Mouse (Mus musculus): Measurements from ENCODE around the gene Ttc22. TPM values are rescaled to one million over a fixed set of nuclear protein-coding genes. Genes with fewer than 3 reads are reported as not detected.

Gene Ttc22
- polyA plus RNA-seq, 1 experiment from 2014 or later = 0.40 TPM

GRCm38 (mm10) chr4:106597055-106597454 lies 25.2 kb upstream of the Ttc22 start:
- no peak overlapping the region for H3K27ac ChIP-seq (replicated peaks)
- no peak overlapping the region for H3K4me2 ChIP-seq (replicated peaks)
- no peaks in the 10 kb centered on the region for H3K9me3 ChIP-seq
- H3K9ac ChIP-seq (replicated peaks) = no peak overlapping the region
- H3K4me3 ChIP-seq = no peak overlapping the region
- H3K27me3 ChIP-seq = no peaks in the 10 kb centered on the region
- WGBS = 84% methylated on average over 9 of the region's 9 CpGs
- H3K4me1 ChIP-seq = no peaks in the 10 kb centered on the region
- no peak for ATAC-seq (ENCODE audit: low FRiP score, low read depth)
- no peaks in the 10 kb centered on the region for H3K36me3 ChIP-seq

GRCm38 (mm10) chr4:106597741-106598140 lies 24.5 kb upstream of the Ttc22 start:
- no peak overlapping the region for H3K27ac ChIP-seq (replicated peaks)
- H3K36me3 ChIP-seq = no peaks in the 10 kb centered on the region
- no peak overlapping the region for H3K4me2 ChIP-seq (replicated peaks)
- no peak for ATAC-seq (ENCODE audit: low FRiP score, low read depth)
- no peaks in the 10 kb centered on the region for H3K4me1 ChIP-seq
- WGBS = 88% methylated on average over 4 of the region's 4 CpGs
- H3K4me3 ChIP-seq = no peak overlapping the region
- H3K9me3 ChIP-seq = no peaks in the 10 kb centered on the region
- no peaks in the 10 kb centered on the region for H3K27me3 ChIP-seq
- H3K9ac ChIP-seq (replicated peaks) = no peak overlapping the region

GRCm38 (mm10) chr4:106599415-106599814 lies 22.8 kb upstream of the Ttc22 start:
- no peak overlapping the region for H3K4me2 ChIP-seq (replicated peaks)
- H3K27me3 ChIP-seq = no peaks in the 10 kb centered on the region
- H3K27ac ChIP-seq (replicated peaks) = no peak overlapping the region
- H3K4me3 ChIP-seq = no peak overlapping the region
- H3K9ac ChIP-seq (replicated peaks) = no peak overlapping the region
- H3K36me3 ChIP-seq = no peaks in the 10 kb centered on the region
- ATAC-seq (ENCODE audit: low FRiP score, low read depth) = no peak
- no peaks in the 10 kb centered on the region for H3K9me3 ChIP-seq
- WGBS = 59% methylated on average over 1 of the region's 1 CpGs
- no peaks in the 10 kb centered on the region for H3K4me1 ChIP-seq

- Histone ChIP-seq H3K4me1 (no peaks in the 10 kb centered on the region), H3K4me2 (replicated peaks) (no peak overlapping the region), H3K9me3 (no peaks in the 10 kb centered on the region), H3K27ac (replicated peaks) (no peak overlapping the region), H3K27me3 (no peaks in the 10 kb centered on the region), H3K36me3 (no peaks in the 10 kb centered on the region), H3K9ac (replicated peaks) (no peak overlapping the region), H3K4me3 (no peak overlapping the region)
- WGBS = 89% methylated on average over 4 of the region's 4 CpGs
- ATAC-seq (ENCODE audit: low FRiP score, low read depth) = no peak
These were observed 21.5 kb upstream of the Ttc22 start for GRCm38 (mm10) chr4:106600770-106601169.

- H3K4me3 ChIP-seq = 0 out of 2 replicates have a peak overlapping the region, but pooled peaks have one; percentile 13
- H3K36me3 ChIP-seq = no peaks in the 10 kb centered on the region
- WGBS = 44% methylated on average over 18 of the region's 18 CpGs
- ATAC-seq (ENCODE audit: low FRiP score, low read depth) = peak; percentile 91
- no peaks in the 10 kb centered on the region for H3K9me3 ChIP-seq
- H3K27me3 ChIP-seq = no peaks in the 10 kb centered on the region
- no peak overlapping the region for H3K9ac ChIP-seq (replicated peaks)
- H3K4me2 ChIP-seq (replicated peaks) = peak overlapping the region; percentile 35
- no peak overlapping the region for H3K27ac ChIP-seq (replicated peaks)
- H3K4me1 ChIP-seq = 0 out of 2 replicates have a peak, but pooled peaks cover 2% of the 10 kb centered on the region
These were observed 15.3 kb upstream of the Ttc22 start for GRCm38 (mm10) chr4:106606639-106607554.

- WGBS = 90% methylated on average over 1 of the region's 1 CpGs
- Histone ChIP-seq H3K27me3 (no peaks in the 10 kb centered on the region), H3K4me1 (0 out of 2 replicates have a peak, but pooled peaks cover 2% of the 10 kb centered on the region), H3K9ac (replicated peaks) (no peak overlapping the region), H3K27ac (replicated peaks) (no peak overlapping the region), H3K9me3 (no peaks in the 10 kb centered on the region), H3K4me2 (replicated peaks) (no peak overlapping the region), H3K36me3 (no peaks in the 10 kb centered on the region), H3K4me3 (no peak overlapping the region)
- ATAC-seq (ENCODE audit: low FRiP score, low read depth) = no peak
These were observed 14.3 kb upstream of the Ttc22 start for GRCm38 (mm10) chr4:106607905-106608304.

GRCm38 (mm10) chr4:106613105-106613504 lies 9.1 kb upstream of the Ttc22 start:
- no peak for ATAC-seq (ENCODE audit: low FRiP score, low read depth)
- H3K27ac ChIP-seq (replicated peaks) = no peak overlapping the region
- no peak overlapping the region for H3K4me2 ChIP-seq (replicated peaks)
- no peaks in the 10 kb centered on the region for H3K36me3 ChIP-seq
- H3K9ac ChIP-seq (replicated peaks) = no peak overlapping the region
- peaks cover 26% of the 10 kb centered on the region for H3K27me3 ChIP-seq
- H3K4me3 ChIP-seq = no peak overlapping the region
- 68% methylated on average over 8 of the region's 8 CpGs for WGBS
- peaks cover 15% of the 10 kb centered on the region for H3K4me1 ChIP-seq
- no peaks in the 10 kb centered on the region for H3K9me3 ChIP-seq

- H3K9ac ChIP-seq (replicated peaks) = no peak overlapping the region
- H3K36me3 ChIP-seq = no peaks in the 10 kb centered on the region
- H3K4me2 ChIP-seq (replicated peaks) = no peak overlapping the region
- ATAC-seq (ENCODE audit: low FRiP score, low read depth) = no peak
- 78% methylated on average over 3 of the region's 3 CpGs for WGBS
- H3K9me3 ChIP-seq = no peaks in the 10 kb centered on the region
- H3K27me3 ChIP-seq = peaks cover 26% of the 10 kb centered on the region
- H3K4me3 ChIP-seq = no peak overlapping the region
- peaks cover 15% of the 10 kb centered on the region for H3K4me1 ChIP-seq
- H3K27ac ChIP-seq (replicated peaks) = no peak overlapping the region
These were observed 8.7 kb upstream of the Ttc22 start for GRCm38 (mm10) chr4:106613560-106613959.

- 41% methylated on average over 7 of the region's 7 CpGs for WGBS
- no peaks in the 10 kb centered on the region for H3K9me3 ChIP-seq
- ATAC-seq (ENCODE audit: low FRiP score, low read depth) = peak; percentile 47
- no peak overlapping the region for H3K4me2 ChIP-seq (replicated peaks)
- no peak overlapping the region for H3K27ac ChIP-seq (replicated peaks)
- H3K27me3 ChIP-seq = peaks cover 26% of the 10 kb centered on the region
- H3K4me3 ChIP-seq = no peak overlapping the region
- H3K36me3 ChIP-seq = no peaks in the 10 kb centered on the region
- H3K4me1 ChIP-seq = peaks cover 15% of the 10 kb centered on the region
- H3K9ac ChIP-seq (replicated peaks) = no peak overlapping the region
These were observed 7.9 kb upstream of the Ttc22 start for GRCm38 (mm10) chr4:106614180-106614797.

GRCm38 (mm10) chr4:106614881-106615280 lies 7.4 kb upstream of the Ttc22 start:
- WGBS = 84% methylated on average over 9 of the region's 9 CpGs
- no peaks in the 10 kb centered on the region for H3K36me3 ChIP-seq
- H3K9me3 ChIP-seq = no peaks in the 10 kb centered on the region
- H3K27ac ChIP-seq (replicated peaks) = no peak overlapping the region
- no peak for ATAC-seq (ENCODE audit: low FRiP score, low read depth)
- H3K4me1 ChIP-seq = peaks cover 15% of the 10 kb centered on the region
- H3K9ac ChIP-seq (replicated peaks) = no peak overlapping the region
- H3K4me3 ChIP-seq = no peak overlapping the region
- H3K4me2 ChIP-seq (replicated peaks) = no peak overlapping the region
- H3K27me3 ChIP-seq = peaks cover 29% of the 10 kb centered on the region

- ATAC-seq (ENCODE audit: low FRiP score, low read depth) = no peak
- peaks cover 30% of the 10 kb centered on the region for H3K27me3 ChIP-seq
These were observed 6.6 kb upstream of the Ttc22 start for GRCm38 (mm10) chr4:106615637-106616036.

GRCm38 (mm10) chr4:106617056-106617455 lies 5.2 kb upstream of the Ttc22 start, which contains the start of gene Lexm:
Lexm (minus strand) TSS chr4:106617241.
- Histone ChIP-seq H3K9me3 (no peaks in the 10 kb centered on the region), H3K4me3 (peak within 1 kb of the TSS; percentile 21), H3K4me2 (replicated peaks) (peak within 1 kb of the TSS; percentile 50), H3K9ac (replicated peaks) (peak within 1 kb of the TSS; percentile 28), H3K36me3 (no peaks in the 10 kb centered on the region), H3K27me3 (peaks cover 37% of the 10 kb centered on the region), H3K4me1 (peaks cover 15% of the 10 kb centered on the region), H3K27ac (replicated peaks) (no peak within 1 kb of the TSS)
- ATAC-seq (ENCODE audit: low FRiP score, low read depth) = no peak
- 2% methylated on average over 19 of the region's 19 CpGs for WGBS

More at GRCm38 (mm10) chr4:106615637-106616036, 6.6 kb upstream of the Ttc22 start:
- H3K36me3 ChIP-seq = no peaks in the 10 kb centered on the region
- H3K27ac ChIP-seq (replicated peaks) = no peak overlapping the region
- WGBS = 74% methylated on average over 12 of the region's 12 CpGs
- H3K4me1 ChIP-seq = peaks cover 15% of the 10 kb centered on the region
- no peaks in the 10 kb centered on the region for H3K9me3 ChIP-seq
- no peak overlapping the region for H3K4me3 ChIP-seq
- H3K4me2 ChIP-seq (replicated peaks) = no peak overlapping the region
- H3K9ac ChIP-seq (replicated peaks) = no peak overlapping the region
